Mouse (Mus musculus): Measurements from ENCODE around the gene Tmub1.
"Not testable (repeated sequence)": the region's sequence is repeated elsewhere in the genome, so short reads cannot be mapped to it uniquely, and the experiment has no call there.

Gene Tmub1

GRCm38 (mm10) chr5:24424004-24424781 is 23.5 kb downstream of the Tmub1 start:
- peak; percentile 60 for DNase-seq (ENCODE audit: low spot score)

- DNase-seq (ENCODE audit: low spot score): peak; percentile 99
These were observed 24.3 kb downstream of the Tmub1 start, which contains the start of the genes Cdk5 and Slc4a2 for GRCm38 (mm10) chr5:24423129-24424003. Cdk5 (minus strand) TSS chr5:24423530. Slc4a2 (plus strand) TSS chr5:24423837.

- no peak for DNase-seq (ENCODE audit: low spot score)
These were observed 27.3 kb downstream of the Tmub1 start for GRCm38 (mm10) chr5:24420381-24420780.

GRCm38 (mm10) chr5:24417587-24417986 is 30.1 kb downstream of the Tmub1 start:
- DNase-seq (ENCODE audit: low spot score): no peak

- DNase-seq (ENCODE audit: low spot score): peak; percentile 69
These were observed 31.4 kb downstream of the Tmub1 start for GRCm38 (mm10) chr5:24416222-24416736.

- DNase-seq (ENCODE audit: low spot score): no peak
These were observed 33.7 kb downstream of the Tmub1 start for GRCm38 (mm10) chr5:24413938-24414337.

- DNase-seq (ENCODE audit: low spot score): no peak
These were observed 34.5 kb downstream of the Tmub1 start, which contains the start of gene Asic3 for GRCm38 (mm10) chr5:24413042-24413693. Asic3 (plus strand) TSS chr5:24413392.

- no peak for DNase-seq (ENCODE audit: low spot score)
These were observed 35.6 kb downstream of the Tmub1 start for GRCm38 (mm10) chr5:24412063-24412462.

- DNase-seq (ENCODE audit: low spot score): no peak
These were observed 38.2 kb downstream of the Tmub1 start for GRCm38 (mm10) chr5:24409466-24409865.

GRCm38 (mm10) chr5:24408651-24409050 is 39.0 kb downstream of the Tmub1 start:
- no peak for DNase-seq (ENCODE audit: low spot score)

- no peak for DNase-seq (ENCODE audit: low spot score)
These were observed 42.2 kb downstream of the Tmub1 start for GRCm38 (mm10) chr5:24405389-24405876.

- DNase-seq (ENCODE audit: low spot score): no peak
These were observed 42.9 kb downstream of the Tmub1 start for GRCm38 (mm10) chr5:24404594-24405360.

- DNase-seq (ENCODE audit: low spot score): no peak
These were observed 45.7 kb downstream of the Tmub1 start for GRCm38 (mm10) chr5:24401969-24402368.

GRCm38 (mm10) chr5:24400911-24401605 is 46.6 kb downstream of the Tmub1 start:
- no peak for DNase-seq (ENCODE audit: low spot score)

- no peak for DNase-seq (ENCODE audit: low spot score)
These were observed 47.3 kb downstream of the Tmub1 start for GRCm38 (mm10) chr5:24400362-24400761.

- DNase-seq (ENCODE audit: low spot score): no peak
These were observed 48.0 kb downstream of the Tmub1 start for GRCm38 (mm10) chr5:24399686-24400085.

GRCm38 (mm10) chr5:24396254-24396653 is 51.4 kb downstream of the Tmub1 start:
- not testable (repeated sequence) for DNase-seq (ENCODE audit: low spot score)

Data from left cerebral cortex, adult 11 months (tissue).